Mouse (Mus musculus) cortical plate, adult 2 months (tissue): ENCODE measurements around the gene Tent5c.

Experiments
- CTCF ChIP-seq: fragments of 200-500 bp; IDR thresholded peaks from 2 replicates; pipeline ENCODE4 v1.5.1; 2011; ENCODE audit warnings: mild to moderate bottlenecking, control low read depth, low read length; ENCODE audit not compliant: insufficient read depth; ENCODE audit errors: extremely low read depth
- POLR2A ChIP-seq: fragments of 200-500 bp; IDR thresholded peaks from 2 replicates; pipeline ENCODE4 v1.6.1; 2011; ENCODE audit warnings: mild to moderate bottlenecking, low read length, control low read depth; ENCODE audit not compliant: insufficient read depth; ENCODE audit errors: extremely low read depth

DNA sequence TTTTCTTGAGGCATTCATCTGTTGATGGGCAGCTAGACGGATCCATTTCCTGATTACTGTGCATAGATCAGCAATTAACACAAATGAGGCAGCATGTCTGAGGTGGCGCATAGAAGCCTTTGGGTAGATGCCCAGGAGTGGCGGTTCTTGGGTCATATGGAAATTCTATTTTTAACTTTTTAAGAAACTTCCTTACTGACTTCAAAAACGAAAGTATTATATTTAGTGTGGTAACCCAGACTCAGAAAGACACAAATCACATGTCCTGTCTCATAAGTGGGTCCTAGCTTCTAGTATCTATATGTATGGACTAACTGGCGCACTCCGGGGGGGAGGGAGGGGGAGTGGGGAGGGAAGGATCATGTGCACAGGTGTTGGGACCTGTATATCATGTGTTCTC is 46.6 kb downstream of the Tent5c start:
- no peak for TF ChIP-seq POLR2A
- TF ChIP-seq CTCF, result no peak
